Mouse (Mus musculus) left cerebral cortex, adult 9 months (tissue): ENCODE data around the gene Srp68.
A peak's percentile ranks its signal among the peaks of the same experiment; 100 is the strongest.

Experiments used
- DNase-seq, 2 experiments: peaks; one replicate each; pipeline ENCODE4 v3.0.0; 2022; ENCODE audit warnings: low spot score in 2 of 2

Gene Srp68

GRCm38 (mm10) chr11:116274045-116274666, at the start of gene Srp68:
Gene Srp68 (minus strand): TSS chr11:116274217.
- peak; percentile 81 to 94 for DNase-seq

GRCm38 (mm10) chr11:116318719-116319659, 45.0 kb upstream of the Srp68 start:
- DNase-seq = peak in 1 of 2 experiments; percentile 81

GRCm38 (mm10) chr11:116312359-116312758, 38.3 kb upstream of the Srp68 start:
- DNase-seq = no peak

GRCm38 (mm10) chr11:116311169-116311568, 37.2 kb upstream of the Srp68 start:
- DNase-seq = peak in 1 of 2 experiments; percentile 51

- DNase-seq = no peak
Measured at GRCm38 (mm10) chr11:116309601-116310000, 35.6 kb upstream of the Srp68 start.

- DNase-seq = no peak
Measured at GRCm38 (mm10) chr11:116307762-116308531, 33.9 kb upstream of the Srp68 start.

GRCm38 (mm10) chr11:116307019-116307725, 33.2 kb upstream of the Srp68 start, which contains the start of gene Exoc7:
Gene Exoc7 (minus strand): TSS chr11:116307233.
- no peak for DNase-seq

GRCm38 (mm10) chr11:116306126-116306982, 32.3 kb upstream of the Srp68 start:
- peak; percentile 69 to 90 for DNase-seq

- no peak for DNase-seq
Measured at GRCm38 (mm10) chr11:116305423-116305822, 31.4 kb upstream of the Srp68 start.

- DNase-seq = no peak
Measured at GRCm38 (mm10) chr11:116298621-116299020, 24.6 kb upstream of the Srp68 start.

GRCm38 (mm10) chr11:116298221-116298620, 24.2 kb upstream of the Srp68 start:
- no peak for DNase-seq

GRCm38 (mm10) chr11:116297017-116297416, 23.0 kb upstream of the Srp68 start:
- DNase-seq = no peak

- no peak for DNase-seq
Measured at GRCm38 (mm10) chr11:116296191-116296734, 22.2 kb upstream of the Srp68 start.

- DNase-seq = no peak
Measured at GRCm38 (mm10) chr11:116294319-116294718, 20.3 kb upstream of the Srp68 start.

- no peak for DNase-seq
Measured at GRCm38 (mm10) chr11:116293538-116294137, 19.6 kb upstream of the Srp68 start.

GRCm38 (mm10) chr11:116292401-116292800, 18.4 kb upstream of the Srp68 start:
- no peak for DNase-seq

- no peak for DNase-seq
Measured at GRCm38 (mm10) chr11:116290556-116290955, 16.5 kb upstream of the Srp68 start.

- DNase-seq = no peak
Measured at GRCm38 (mm10) chr11:116287351-116287750, 13.3 kb upstream of the Srp68 start.

GRCm38 (mm10) chr11:116285770-116286191, 11.8 kb upstream of the Srp68 start:
- no peak for DNase-seq

GRCm38 (mm10) chr11:116283982-116284381, 10.0 kb upstream of the Srp68 start:
- DNase-seq = no peak
